Mouse (Mus musculus): ENCODE measurements around the gene Gm867.

Gene Gm867

GRCm38 (mm10) chr10:75940520-75940919, at the start of gene Gm867:
Gm867 (minus strand) TSS chr10:75940672.
- DNase-seq (ENCODE audit: low spot score) = no peak

- DNase-seq (ENCODE audit: low spot score) = no peak
Observed at GRCm38 (mm10) chr10:75979432-75979831, 39.0 kb upstream of the Gm867 start.

GRCm38 (mm10) chr10:75978835-75979157, 38.3 kb upstream of the Gm867 start:
- no peak for DNase-seq (ENCODE audit: low spot score)

- no peak for DNase-seq (ENCODE audit: low spot score)
Observed at GRCm38 (mm10) chr10:75978119-75978834, 37.8 kb upstream of the Gm867 start.

GRCm38 (mm10) chr10:75975216-75975615, 34.7 kb upstream of the Gm867 start:
- no peak for DNase-seq (ENCODE audit: low spot score)

- no peak for DNase-seq (ENCODE audit: low spot score)
Observed at GRCm38 (mm10) chr10:75973846-75974245, 33.4 kb upstream of the Gm867 start.

GRCm38 (mm10) chr10:75954381-75954811, 13.9 kb upstream of the Gm867 start, which contains the start of gene Gm5134:
Gm5134 (plus strand) TSS chr10:75954514.
- no peak for DNase-seq (ENCODE audit: low spot score)

GRCm38 (mm10) chr10:75951424-75952050, 11.1 kb upstream of the Gm867 start:
- no peak for DNase-seq (ENCODE audit: low spot score)

- peak; percentile 49 for DNase-seq (ENCODE audit: low spot score)
Observed at GRCm38 (mm10) chr10:75950791-75951210, 10.3 kb upstream of the Gm867 start.

- DNase-seq (ENCODE audit: low spot score) = no peak
Observed at GRCm38 (mm10) chr10:75949053-75950045, 8.9 kb upstream of the Gm867 start.

- no peak for DNase-seq (ENCODE audit: low spot score)
Observed at GRCm38 (mm10) chr10:75948079-75948478, 7.6 kb upstream of the Gm867 start.

GRCm38 (mm10) chr10:75945896-75946295, 5.4 kb upstream of the Gm867 start:
- DNase-seq (ENCODE audit: low spot score) = no peak

GRCm38 (mm10) chr10:75945213-75945612, 4.7 kb upstream of the Gm867 start:
- DNase-seq (ENCODE audit: low spot score) = no peak

GRCm38 (mm10) chr10:75944066-75944772, 3.7 kb upstream of the Gm867 start:
- no peak for DNase-seq (ENCODE audit: low spot score)

- DNase-seq (ENCODE audit: low spot score) = no peak
Observed at GRCm38 (mm10) chr10:75942736-75943477, 2.4 kb upstream of the Gm867 start, which contains the start of gene Vpreb3. Vpreb3 (plus strand) TSS chr10:75943057.

GRCm38 (mm10) chr10:75941042-75941824, 761 bp upstream of the Gm867 start:
- no peak for DNase-seq (ENCODE audit: low spot score)

- no peak for DNase-seq (ENCODE audit: low spot score)
Observed at GRCm38 (mm10) chr10:75939481-75940234, 814 bp downstream of the Gm867 start.

GRCm38 (mm10) chr10:75937851-75938643, 2.4 kb downstream of the Gm867 start:
- DNase-seq (ENCODE audit: low spot score) = no peak
